Mouse (Mus musculus): ENCODE data around the gene Ndufs8. TPM values are rescaled to one million over a fixed set of nuclear protein-coding genes. Genes with fewer than 3 reads are reported as not detected.

The Ndufs8 gene
- polyA plus RNA-seq, 1 experiment from 2014 or later = 297 TPM

- Histone ChIP-seq H3K9me3 (ENCODE audit: control insufficient read depth, low read length) (no peaks in the 10 kb centered on the region), H3K27ac (replicated peaks; ENCODE audit: low read depth, low read length) (no peak overlapping the region), H3K27me3 (replicated peaks; ENCODE audit: control insufficient read depth, insufficient read depth, low read length) (no peaks in the 10 kb centered on the region), H3K9ac (ENCODE audit: low read depth, low read length) (no peak overlapping the region), H3K4me2 (ENCODE audit: low read depth, low read length) (no peak overlapping the region), H3K4me3 (ENCODE audit: low read depth, low read length) (no peak overlapping the region), H3K4me1 (ENCODE audit: control insufficient read depth, insufficient read depth, low read length) (peaks cover 23% of the 10 kb centered on the region), H3K36me3 (ENCODE audit: control insufficient read depth, insufficient read depth, low read length) (peaks cover 47% of the 10 kb centered on the region)
- DNase-seq (ENCODE audit: low spot score) (no peak), ATAC-seq (ENCODE audit: low read depth) (no peak)
- WGBS = 70% methylated on average over 25 of the region's 25 CpGs
Observed at GRCm38 (mm10) chr19:3903648-3904362, 8.8 kb downstream of the Ndufs8 start.

- 79% methylated on average over 12 of the region's 12 CpGs for WGBS
- no peak for ATAC-seq (ENCODE audit: low read depth)
- H3K27ac ChIP-seq (replicated peaks; ENCODE audit: low read depth, low read length) = no peak overlapping the region
- H3K9me3 ChIP-seq (ENCODE audit: control insufficient read depth, low read length) = no peaks in the 10 kb centered on the region
- H3K36me3 ChIP-seq (ENCODE audit: control insufficient read depth, insufficient read depth, low read length) = peaks cover 49% of the 10 kb centered on the region
- H3K9ac ChIP-seq (ENCODE audit: low read depth, low read length) = no peak overlapping the region
- H3K4me3 ChIP-seq (ENCODE audit: low read depth, low read length) = no peak overlapping the region
- H3K4me1 ChIP-seq (ENCODE audit: control insufficient read depth, insufficient read depth, low read length) = peaks cover 23% of the 10 kb centered on the region
- no peaks in the 10 kb centered on the region for H3K27me3 ChIP-seq (replicated peaks; ENCODE audit: control insufficient read depth, insufficient read depth, low read length)
- H3K4me2 ChIP-seq (ENCODE audit: low read depth, low read length) = no peak overlapping the region
- DNase-seq (ENCODE audit: low spot score) = no peak
Observed at GRCm38 (mm10) chr19:3902966-3903365, 9.6 kb downstream of the Ndufs8 start.

- WGBS = 96% methylated on average over 4 of the region's 4 CpGs
- Histone ChIP-seq H3K27ac (replicated peaks; ENCODE audit: low read depth, low read length) (no peak overlapping the region), H3K9me3 (ENCODE audit: control insufficient read depth, low read length) (no peaks in the 10 kb centered on the region), H3K4me3 (ENCODE audit: low read depth, low read length) (no peak overlapping the region), H3K4me1 (ENCODE audit: control insufficient read depth, insufficient read depth, low read length) (0 out of 2 replicates have a peak, but pooled peaks cover 4% of the 10 kb centered on the region), H3K27me3 (replicated peaks; ENCODE audit: control insufficient read depth, insufficient read depth, low read length) (no peaks in the 10 kb centered on the region), H3K9ac (ENCODE audit: low read depth, low read length) (no peak overlapping the region), H3K36me3 (ENCODE audit: control insufficient read depth, insufficient read depth, low read length) (peaks cover 82% of the 10 kb centered on the region), H3K4me2 (ENCODE audit: low read depth, low read length) (no peak overlapping the region)
- ATAC-seq (ENCODE audit: low read depth) (no peak), DNase-seq (ENCODE audit: low spot score) (no peak)
Observed at GRCm38 (mm10) chr19:3899618-3900017, 13.0 kb downstream of the Ndufs8 start.

GRCm38 (mm10) chr19:3898952-3899351, 13.6 kb downstream of the Ndufs8 start:
- no peak overlapping the region for H3K9ac ChIP-seq (ENCODE audit: low read depth, low read length)
- no peak overlapping the region for H3K27ac ChIP-seq (replicated peaks; ENCODE audit: low read depth, low read length)
- ATAC-seq (ENCODE audit: low read depth) (no peak), DNase-seq (ENCODE audit: low spot score) (no peak)
- H3K36me3 ChIP-seq (ENCODE audit: control insufficient read depth, insufficient read depth, low read length) = peaks cover 89% of the 10 kb centered on the region
- 71% methylated on average over 7 of the region's 7 CpGs for WGBS
- no peaks in the 10 kb centered on the region for H3K4me1 ChIP-seq (ENCODE audit: control insufficient read depth, insufficient read depth, low read length)
- no peak overlapping the region for H3K4me2 ChIP-seq (ENCODE audit: low read depth, low read length)
- H3K9me3 ChIP-seq (ENCODE audit: control insufficient read depth, low read length) = no peaks in the 10 kb centered on the region
- no peaks in the 10 kb centered on the region for H3K27me3 ChIP-seq (replicated peaks; ENCODE audit: control insufficient read depth, insufficient read depth, low read length)
- no peak overlapping the region for H3K4me3 ChIP-seq (ENCODE audit: low read depth, low read length)

- Histone ChIP-seq H3K4me1 (ENCODE audit: control insufficient read depth, insufficient read depth, low read length) (no peaks in the 10 kb centered on the region), H3K4me3 (ENCODE audit: low read depth, low read length) (no peak overlapping the region), H3K4me2 (ENCODE audit: low read depth, low read length) (no peak overlapping the region), H3K9ac (ENCODE audit: low read depth, low read length) (no peak overlapping the region), H3K9me3 (ENCODE audit: control insufficient read depth, low read length) (no peaks in the 10 kb centered on the region), H3K27ac (replicated peaks; ENCODE audit: low read depth, low read length) (no peak overlapping the region), H3K36me3 (ENCODE audit: control insufficient read depth, insufficient read depth, low read length) (peaks cover 92% of the 10 kb centered on the region), H3K27me3 (replicated peaks; ENCODE audit: control insufficient read depth, insufficient read depth, low read length) (no peaks in the 10 kb centered on the region)
- WGBS = 97% methylated on average over 5 of the region's 5 CpGs
- DNase-seq (ENCODE audit: low spot score) (no peak), ATAC-seq (ENCODE audit: low read depth) (no peak)
Observed at GRCm38 (mm10) chr19:3897557-3897956, 15.0 kb downstream of the Ndufs8 start.

- ATAC-seq (ENCODE audit: low read depth) (no peak), DNase-seq (ENCODE audit: low spot score) (no peak)
- Histone ChIP-seq H3K36me3 (ENCODE audit: control insufficient read depth, insufficient read depth, low read length) (peaks cover 92% of the 10 kb centered on the region), H3K27ac (replicated peaks; ENCODE audit: low read depth, low read length) (no peak overlapping the region), H3K4me1 (ENCODE audit: control insufficient read depth, insufficient read depth, low read length) (no peaks in the 10 kb centered on the region), H3K9ac (ENCODE audit: low read depth, low read length) (no peak overlapping the region), H3K4me3 (ENCODE audit: low read depth, low read length) (no peak overlapping the region), H3K4me2 (ENCODE audit: low read depth, low read length) (no peak overlapping the region), H3K9me3 (ENCODE audit: control insufficient read depth, low read length) (no peaks in the 10 kb centered on the region), H3K27me3 (replicated peaks; ENCODE audit: control insufficient read depth, insufficient read depth, low read length) (no peaks in the 10 kb centered on the region)
- 91% methylated on average over 10 of the region's 10 CpGs for WGBS
Observed at GRCm38 (mm10) chr19:3896208-3896607, 16.4 kb downstream of the Ndufs8 start.

- Histone ChIP-seq H3K9ac (ENCODE audit: low read depth, low read length) (no peak overlapping the region), H3K9me3 (ENCODE audit: control insufficient read depth, low read length) (no peaks in the 10 kb centered on the region), H3K27ac (replicated peaks; ENCODE audit: low read depth, low read length) (no peak overlapping the region), H3K36me3 (ENCODE audit: control insufficient read depth, insufficient read depth, low read length) (peaks cover 99% of the 10 kb centered on the region), H3K4me1 (ENCODE audit: control insufficient read depth, insufficient read depth, low read length) (no peaks in the 10 kb centered on the region), H3K4me3 (ENCODE audit: low read depth, low read length) (no peak overlapping the region), H3K4me2 (ENCODE audit: low read depth, low read length) (no peak overlapping the region), H3K27me3 (replicated peaks; ENCODE audit: control insufficient read depth, insufficient read depth, low read length) (no peaks in the 10 kb centered on the region)
- peak; percentile 65; the same call in 1 of the 2 replicates for ATAC-seq (ENCODE audit: low read depth)
- WGBS = 25% methylated on average over 3 of the region's 3 CpGs
- DNase-seq (ENCODE audit: low spot score) = no peak
Observed at GRCm38 (mm10) chr19:3895171-3895631, 17.4 kb downstream of the Ndufs8 start.

GRCm38 (mm10) chr19:3894294-3894693, 18.3 kb downstream of the Ndufs8 start:
- no peak overlapping the region for H3K9ac ChIP-seq (ENCODE audit: low read depth, low read length)
- H3K27me3 ChIP-seq (replicated peaks; ENCODE audit: control insufficient read depth, insufficient read depth, low read length) = no peaks in the 10 kb centered on the region
- ATAC-seq (ENCODE audit: low read depth) (no peak), DNase-seq (ENCODE audit: low spot score) (no peak)
- H3K36me3 ChIP-seq (ENCODE audit: control insufficient read depth, insufficient read depth, low read length) = peaks cover 95% of the 10 kb centered on the region
- no peak overlapping the region for H3K4me3 ChIP-seq (ENCODE audit: low read depth, low read length)
- no peaks in the 10 kb centered on the region for H3K9me3 ChIP-seq (ENCODE audit: control insufficient read depth, low read length)
- H3K27ac ChIP-seq (replicated peaks; ENCODE audit: low read depth, low read length) = no peak overlapping the region
- H3K4me2 ChIP-seq (ENCODE audit: low read depth, low read length) = no peak overlapping the region
- H3K4me1 ChIP-seq (ENCODE audit: control insufficient read depth, insufficient read depth, low read length) = no peaks in the 10 kb centered on the region
- WGBS = 86% methylated on average over 2 of the region's 2 CpGs

- no peak overlapping the region for H3K4me2 ChIP-seq (ENCODE audit: low read depth, low read length)
- H3K9ac ChIP-seq (ENCODE audit: low read depth, low read length) = no peak overlapping the region
- WGBS = 90% methylated on average over 4 of the region's 4 CpGs
- no peak overlapping the region for H3K27ac ChIP-seq (replicated peaks; ENCODE audit: low read depth, low read length)
- no peaks in the 10 kb centered on the region for H3K27me3 ChIP-seq (replicated peaks; ENCODE audit: control insufficient read depth, insufficient read depth, low read length)
- no peaks in the 10 kb centered on the region for H3K4me1 ChIP-seq (ENCODE audit: control insufficient read depth, insufficient read depth, low read length)
- H3K36me3 ChIP-seq (ENCODE audit: control insufficient read depth, insufficient read depth, low read length) = peaks cover 92% of the 10 kb centered on the region
- H3K4me3 ChIP-seq (ENCODE audit: low read depth, low read length) = no peak overlapping the region
- no peak for ATAC-seq (ENCODE audit: low read depth)
- no peaks in the 10 kb centered on the region for H3K9me3 ChIP-seq (ENCODE audit: control insufficient read depth, low read length)
- no peak for DNase-seq (ENCODE audit: low spot score)
Observed at GRCm38 (mm10) chr19:3893545-3894116, 18.9 kb downstream of the Ndufs8 start.

Measured in embryonic facial prominence, embryonic 14.5 days (tissue).